Mouse (Mus musculus) heart, postnatal 0 days (tissue): ENCODE results near the gene Mrvi1. TPM values are rescaled to one million over a fixed set of nuclear protein-coding genes. Genes with fewer than 3 reads are reported as not detected.

Experiments used
- ATAC-seq: fragments of 200-750 bp; cut with Nextera tagmentation; 2 replicates; pipeline ENCODE4 v1.8.0; 2017; ENCODE audit warnings: low read depth, moderate number of reproducible peaks, moderate library complexity; ENCODE audit not compliant: insufficient read depth
- DNase-seq: peaks from one replicate; pipeline ENCODE4 v3.0.0-alpha.2; 2016; ENCODE audit warnings: low spot score
- H3K27ac ChIP-seq: fragments of 300-500 bp; sonication (generic); 2 replicates; pipeline ENCODE4 v1.5.1; 2014; ENCODE audit warnings: low read depth, mild to moderate bottlenecking
- H3K27me3 ChIP-seq: fragments of 300-500 bp; sonication (generic); 2 replicates; pipeline ENCODE4 v1.6.1; 2014; ENCODE audit warnings: low read length, mixed read lengths; ENCODE audit not compliant: control insufficient read depth, insufficient read depth
- H3K36me3 ChIP-seq: fragments of 300-500 bp; sonication (generic); replicated peaks from 2 replicates; pipeline ENCODE4 v1.6.1; 2014; ENCODE audit warnings: low read length, mixed read lengths; ENCODE audit not compliant: control insufficient read depth, insufficient read depth
- H3K4me1 ChIP-seq: fragments of 300-500 bp; sonication (generic); 2 replicates; pipeline ENCODE4 v1.6.1; 2014; ENCODE audit warnings: antibody characterized with exemption; ENCODE audit not compliant: control insufficient read depth, insufficient read depth
- H3K4me2 ChIP-seq: fragments of 300-500 bp; sonication (generic); 2 replicates; pipeline ENCODE4 v1.6.1; 2014; ENCODE audit warnings: low read depth, mild to moderate bottlenecking, low read length, moderate library complexity
- H3K4me3 ChIP-seq: fragments of 300-500 bp; sonication (generic); 2 replicates; pipeline ENCODE4 v1.5.1; 2014; ENCODE audit warnings: low read depth, low read length
- H3K9ac ChIP-seq: fragments of 300-500 bp; sonication (generic); replicated peaks from 2 replicates; pipeline ENCODE4 v1.6.1; 2014; ENCODE audit warnings: low read depth, low read length, mixed read lengths
- H3K9me3 ChIP-seq: fragments of 300-500 bp; sonication (generic); replicated peaks from 2 replicates; pipeline ENCODE4 v1.6.1; 2016; ENCODE audit warnings: low read length; ENCODE audit not compliant: control insufficient read depth
- CTCF ChIP-seq: IDR thresholded peaks from 2 replicates; pipeline ENCODE4 v1.5.1; 2016; ENCODE audit warnings: antibody characterized with exemption, control low read depth, low read depth
- EP300 ChIP-seq: IDR thresholded peaks from 2 replicates; pipeline ENCODE4 v1.6.1; 2016; ENCODE audit warnings: antibody characterized with exemption, low read depth
- WGBS: fragments of 180-500 bp; shearing (Covaris S2); extraction: QIAGEN DNeasy Blood & Tissue Kit; methylation state at CpG from one replicate; pipeline ENCODE4 v1.1.7; 2014; 5-methylcytosine and 5-hydroxymethylcytosine counted together
- polyA plus RNA-seq: library from polyadenylated mRNA; unstranded; fragments of >200 nt; fragmentation: Nextera tagmentation; extraction: Ambion mirVana; gene quantifications from 2 replicates; pipeline ENCODE4 v1.2.1, GENCODE M21; 2015
- total RNA-seq: library from RNA; depleted of rRNA; stranded (reverse); fragments of >200 nt; gene quantifications from 2 replicates; pipeline ENCODE4 v1.2.3, GENCODE M21; 2014; ENCODE audit warnings: low replicate concordance

The Mrvi1 gene
- total and polyA plus RNA-seq, 2 experiments from 2014 or later = 3.1 to 7.6 TPM

DNA sequence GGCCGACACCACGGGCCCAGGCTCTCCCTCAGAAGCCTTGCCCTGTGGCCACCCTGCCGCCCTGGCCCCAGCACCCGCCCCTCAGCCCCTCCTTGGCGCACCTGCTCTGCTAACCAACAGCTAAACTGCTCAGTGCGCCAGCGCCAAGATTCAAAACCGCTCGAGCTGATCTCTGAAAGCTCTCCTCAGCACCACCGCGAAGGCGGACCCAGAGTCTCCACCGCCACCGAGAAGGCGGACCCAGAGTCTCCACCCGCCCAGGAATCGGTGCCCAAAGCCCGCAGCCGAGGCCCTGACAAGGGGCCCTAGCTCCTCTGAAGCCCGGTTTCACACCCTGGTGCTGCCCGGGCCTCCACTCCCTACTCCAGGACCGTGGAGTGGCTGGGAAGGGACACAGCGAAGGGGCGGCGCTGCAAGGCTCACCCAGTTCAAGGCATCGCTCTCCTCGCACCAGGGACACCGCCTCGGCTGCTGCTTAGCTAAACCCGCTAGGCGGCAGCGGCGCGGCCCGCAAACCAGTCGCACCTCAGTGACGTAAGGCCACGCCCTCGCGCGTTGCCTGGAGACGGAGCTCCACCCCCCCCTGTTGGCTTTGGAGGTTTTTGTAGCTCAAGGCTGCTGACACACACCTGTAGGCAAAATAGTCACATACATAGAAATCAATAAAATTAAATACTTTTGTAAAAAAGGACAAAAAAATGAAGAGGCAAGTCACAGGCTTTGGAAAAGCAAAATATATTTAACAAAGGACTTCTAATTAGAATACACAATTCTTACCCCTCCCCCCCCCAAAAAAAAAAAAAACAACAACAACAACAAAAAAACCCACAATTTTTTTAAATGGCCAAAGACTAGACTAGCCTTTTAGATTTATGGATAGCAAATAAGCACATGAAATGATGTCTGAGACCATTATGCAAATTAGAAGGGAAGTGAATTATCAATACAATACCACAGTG, 138.1 kb downstream of the Mrvi1 start, which contains the start of gene Rnf141:
Gene Rnf141 (minus strand): TSS at position 542 of the 959 bp plus-strand sequence.
- H3K4me2 ChIP-seq = peak within 1 kb of the TSS; percentile 75
- H3K27ac ChIP-seq = peak within 1 kb of the TSS; percentile 89
- DNase-seq (peak; percentile 91), ATAC-seq (peak; percentile 92)
- under 1% methylated on average over 42 of the region's 42 CpGs for WGBS
- no peak for TF ChIP-seq EP300
- peak; percentile 53 for TF ChIP-seq CTCF
- no peaks in the 10 kb centered on the region for H3K27me3 ChIP-seq
- H3K36me3 ChIP-seq = no peaks in the 10 kb centered on the region; the same call in 1 of the 2 replicates
- H3K9ac ChIP-seq = peak within 1 kb of the TSS; percentile 80
- H3K9me3 ChIP-seq = no peaks in the 10 kb centered on the region
- peaks cover 6% of the 10 kb centered on the region for H3K4me1 ChIP-seq
- peak within 1 kb of the TSS; percentile 76 for H3K4me3 ChIP-seq

GRCm38 (mm10) chr7:110840332-110840731, 141.9 kb downstream of the Mrvi1 start:
- Histone ChIP-seq H3K9ac (no peak overlapping the region), H3K27ac (no peak overlapping the region)

DNA sequence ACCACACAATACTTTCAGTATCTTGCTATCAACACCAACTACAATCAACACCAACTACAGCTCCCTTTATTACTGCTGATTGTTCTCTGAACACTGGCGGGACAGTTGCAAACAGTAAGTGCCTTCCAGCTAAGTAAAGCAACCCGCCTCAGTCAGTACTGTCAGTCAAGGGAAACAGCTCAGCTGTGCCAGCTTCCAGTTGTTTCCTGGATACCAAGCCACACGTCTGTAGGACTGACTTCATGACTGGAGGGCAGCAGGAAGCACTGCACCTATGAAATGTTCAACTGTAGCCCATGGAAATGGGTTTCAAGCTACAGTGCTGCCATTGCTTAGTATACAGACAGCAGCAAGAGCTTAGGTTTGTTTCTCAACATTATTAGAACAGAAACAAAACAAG, 147.7 kb downstream of the Mrvi1 start:
- Histone ChIP-seq H3K9me3 (no peaks in the 10 kb centered on the region), H3K9ac (no peak overlapping the region), H3K27ac (no peak overlapping the region), H3K4me2 (no peak overlapping the region), H3K36me3 (peaks cover 21% of the 10 kb centered on the region), H3K27me3 (no peaks in the 10 kb centered on the region), H3K4me3 (no peak overlapping the region), H3K4me1 (no peaks in the 10 kb centered on the region)
- no peak for DNase-seq
- TF ChIP-seq EP300 (no peak), CTCF (no peak)
- no peak for ATAC-seq
- WGBS = 22% methylated on average over 3 of the region's 3 CpGs

More at GRCm38 (mm10) chr7:110840332-110840731, 141.9 kb downstream of the Mrvi1 start:
- WGBS = 66% methylated on average over 4 of the region's 4 CpGs
- Histone ChIP-seq H3K4me3 (no peak overlapping the region), H3K4me2 (no peak overlapping the region), H3K36me3 (no peaks in the 10 kb centered on the region; the same call in 1 of the 2 replicates), H3K4me1 (peaks cover 6% of the 10 kb centered on the region), H3K9me3 (no peaks in the 10 kb centered on the region), H3K27me3 (no peaks in the 10 kb centered on the region)
- no peak for ATAC-seq
- no peak for DNase-seq
- TF ChIP-seq CTCF (no peak), EP300 (no peak)

DNA sequence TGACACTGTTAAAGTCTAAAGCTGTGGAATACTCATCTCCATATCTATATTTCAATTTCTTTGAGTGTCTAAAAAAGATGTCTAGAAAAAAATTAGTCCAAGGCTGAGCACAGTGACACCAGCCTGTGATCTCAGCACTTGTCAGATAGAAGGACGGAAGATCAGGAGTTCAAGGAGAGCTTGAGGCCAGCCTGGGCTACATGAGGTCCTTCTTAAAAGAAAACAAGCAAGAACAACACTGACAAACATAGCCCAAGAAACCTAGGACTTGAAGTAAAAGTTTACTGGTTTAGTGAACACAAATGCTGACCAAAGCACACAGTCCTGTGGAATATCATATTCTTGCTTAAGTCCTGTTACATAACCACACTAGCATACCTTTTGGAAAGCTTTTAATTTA, 148.2 kb downstream of the Mrvi1 start:
- Histone ChIP-seq H3K4me1 (no peaks in the 10 kb centered on the region), H3K4me3 (no peak overlapping the region), H3K9me3 (no peaks in the 10 kb centered on the region), H3K4me2 (no peak overlapping the region), H3K27me3 (no peaks in the 10 kb centered on the region), H3K36me3 (peaks cover 26% of the 10 kb centered on the region), H3K27ac (no peak overlapping the region), H3K9ac (no peak overlapping the region)
- no peak for DNase-seq
- TF ChIP-seq CTCF = no peak
- no peak for TF ChIP-seq EP300
- no peak for ATAC-seq
- WGBS = 94% methylated on average over 1 of the region's 1 CpGs

DNA sequence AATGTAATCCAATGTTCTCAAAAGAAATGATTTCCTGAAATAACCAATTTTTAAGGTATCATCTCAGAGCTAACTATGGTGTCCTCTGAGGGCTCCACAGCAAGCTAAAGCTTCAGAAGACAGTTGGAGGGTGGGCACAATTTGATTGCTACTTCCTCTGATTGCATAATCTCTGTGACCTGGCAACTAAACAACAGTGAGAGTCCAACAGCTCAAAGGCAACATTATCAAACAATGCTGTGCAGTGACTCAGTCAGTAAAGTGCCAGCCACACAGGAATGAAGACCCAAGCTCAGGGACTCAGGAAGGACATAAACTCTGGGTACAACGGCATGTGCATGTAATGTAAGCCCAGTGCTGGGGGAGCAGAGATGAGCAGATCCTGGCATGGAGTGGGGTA, 149.2 kb downstream of the Mrvi1 start:
- H3K9ac ChIP-seq = no peak overlapping the region
- DNase-seq (no peak), ATAC-seq (peak; percentile 53; the same call in 1 of the 2 replicates)
- H3K27me3 ChIP-seq = no peaks in the 10 kb centered on the region
- 29% methylated on average over 1 of the region's 1 CpGs for WGBS
- H3K4me1 ChIP-seq = no peaks in the 10 kb centered on the region
- TF ChIP-seq CTCF = no peak
- TF ChIP-seq EP300 = no peak
- H3K36me3 ChIP-seq = peaks cover 36% of the 10 kb centered on the region
- H3K9me3 ChIP-seq = no peaks in the 10 kb centered on the region
- H3K4me3 ChIP-seq = no peak overlapping the region
- H3K27ac ChIP-seq = peak overlapping the region; percentile 50
- H3K4me2 ChIP-seq = no peak overlapping the region
